Mouse (Mus musculus) frontal cortex, adult 2 months (tissue): ENCODE measurements around the gene Pnn. TPM values are rescaled to one million over a fixed set of nuclear protein-coding genes. Genes with fewer than 3 reads are reported as not detected.
"Not testable (repeated sequence)": the region's sequence is repeated elsewhere in the genome, so short reads cannot be mapped to it uniquely, and the experiment has no call there.

Source experiments
- DNase-seq, 2 experiments: peaks; one replicate each; pipeline ENCODE4 v3.0.0; 2022; ENCODE audit warnings: low spot score in 1 of 2; ENCODE audit errors: extremely low spot score in 1 of 2
- polyA plus RNA-seq: library from polyadenylated mRNA; depleted of rRNA; stranded (reverse); fragments of >200 nt; gene quantifications from 2 replicates; pipeline ENCODE4 v1.2.3, GENCODE M21; 2012; rRNA removed

The Pnn gene
- polyA plus RNA-seq, result 105 and 114 TPM in 2 replicates

DNA sequence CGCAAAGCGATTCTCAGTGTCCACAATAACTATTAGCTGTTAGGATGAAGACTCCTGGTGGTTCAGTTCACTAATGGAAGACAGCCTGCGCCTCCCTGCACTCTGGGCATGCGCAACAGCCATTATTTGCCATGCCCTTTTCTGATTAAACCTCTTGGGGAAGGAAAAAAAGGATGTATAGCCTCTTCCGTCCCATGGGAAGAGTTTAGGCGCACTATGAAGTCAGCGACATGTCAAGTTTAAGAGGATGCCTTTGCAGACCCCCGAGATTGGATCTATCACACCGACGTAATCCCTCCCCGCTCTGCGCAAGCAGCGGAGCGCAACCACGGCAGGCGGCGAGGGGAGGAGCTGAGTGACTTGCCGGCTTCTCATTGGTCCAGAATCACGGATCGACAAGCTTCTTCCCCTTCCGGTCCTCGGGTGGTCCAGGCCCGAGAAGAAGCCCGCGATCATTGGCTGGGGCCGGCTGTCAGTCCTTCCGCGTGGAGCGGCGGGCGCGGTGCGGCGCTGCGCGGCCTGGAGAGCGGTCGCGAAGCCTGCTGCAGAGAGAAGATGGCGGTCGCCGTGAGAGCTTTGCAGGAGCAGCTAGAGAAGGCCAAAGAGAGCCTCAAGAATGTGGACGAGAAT lies at the start of gene Pnn:
Gene Pnn, plus strand, starts transcription at position 437 of the 630 bp plus-strand sequence.
- DNase-seq, result peak; percentile 97 to 98

DNA sequence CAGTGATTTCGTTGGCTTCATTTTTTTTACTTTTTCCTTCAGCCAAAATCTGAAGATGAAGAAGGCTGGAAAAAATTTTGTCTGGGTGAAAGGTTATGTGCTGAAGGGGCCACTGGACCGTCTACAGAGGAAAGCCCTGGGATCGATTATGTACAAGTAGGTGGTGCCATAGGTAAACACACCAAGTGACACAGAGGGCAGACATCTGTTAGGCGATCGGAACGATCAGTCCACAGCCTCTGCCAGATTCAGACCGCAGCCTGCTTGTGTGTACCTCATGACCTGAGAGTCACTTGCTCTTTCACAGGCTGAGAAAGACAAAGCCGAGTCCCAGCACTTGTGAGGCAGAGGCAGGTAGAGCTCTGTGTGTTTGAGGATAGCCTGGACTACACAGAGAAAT lies 48.7 kb upstream of the Pnn start:
- DNase-seq, result no peak

- DNase-seq, result no peak
Measured at GRCm38 (mm10) chr12:59019891-59020290, 46.8 kb upstream of the Pnn start.

DNA sequence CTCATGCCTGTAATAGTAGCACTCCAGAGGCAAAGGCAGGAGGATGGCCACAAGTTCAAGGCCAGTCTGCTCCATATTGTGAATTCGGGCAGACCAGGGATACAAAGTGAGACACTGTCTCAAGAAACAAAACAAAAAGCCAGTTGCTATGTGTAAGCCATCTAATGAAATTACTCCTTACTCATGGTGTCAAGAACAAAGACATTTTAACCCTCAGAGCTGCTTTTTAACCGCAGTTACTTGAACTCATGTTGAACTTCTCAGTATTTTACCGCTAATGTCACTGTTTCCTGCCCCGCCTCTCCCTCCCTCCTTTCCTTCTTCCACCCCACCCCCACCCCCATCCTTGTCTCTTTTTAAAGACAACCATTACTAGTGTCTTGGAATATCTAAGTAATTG lies 45.4 kb upstream of the Pnn start:
- no peak for DNase-seq

DNA sequence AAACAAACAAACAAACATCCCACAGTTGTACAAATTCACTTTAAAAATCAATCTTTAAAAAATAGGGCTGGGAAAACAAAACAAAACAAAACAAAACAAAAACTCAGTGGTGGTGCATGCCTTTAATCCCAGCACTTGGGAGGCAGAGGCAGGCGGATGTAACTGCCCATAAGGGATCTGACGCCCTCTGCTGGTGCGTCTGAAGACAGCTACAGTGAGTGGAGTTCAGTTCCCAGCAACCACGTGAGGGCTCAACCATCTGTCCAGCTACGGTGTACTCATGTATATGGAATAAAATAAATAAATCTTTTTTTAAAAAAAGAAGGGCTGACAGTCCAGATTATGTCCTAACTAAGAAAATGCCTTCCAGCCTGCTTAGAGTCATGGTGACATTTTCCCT lies 34.6 kb upstream of the Pnn start:
- no peak for DNase-seq

DNA sequence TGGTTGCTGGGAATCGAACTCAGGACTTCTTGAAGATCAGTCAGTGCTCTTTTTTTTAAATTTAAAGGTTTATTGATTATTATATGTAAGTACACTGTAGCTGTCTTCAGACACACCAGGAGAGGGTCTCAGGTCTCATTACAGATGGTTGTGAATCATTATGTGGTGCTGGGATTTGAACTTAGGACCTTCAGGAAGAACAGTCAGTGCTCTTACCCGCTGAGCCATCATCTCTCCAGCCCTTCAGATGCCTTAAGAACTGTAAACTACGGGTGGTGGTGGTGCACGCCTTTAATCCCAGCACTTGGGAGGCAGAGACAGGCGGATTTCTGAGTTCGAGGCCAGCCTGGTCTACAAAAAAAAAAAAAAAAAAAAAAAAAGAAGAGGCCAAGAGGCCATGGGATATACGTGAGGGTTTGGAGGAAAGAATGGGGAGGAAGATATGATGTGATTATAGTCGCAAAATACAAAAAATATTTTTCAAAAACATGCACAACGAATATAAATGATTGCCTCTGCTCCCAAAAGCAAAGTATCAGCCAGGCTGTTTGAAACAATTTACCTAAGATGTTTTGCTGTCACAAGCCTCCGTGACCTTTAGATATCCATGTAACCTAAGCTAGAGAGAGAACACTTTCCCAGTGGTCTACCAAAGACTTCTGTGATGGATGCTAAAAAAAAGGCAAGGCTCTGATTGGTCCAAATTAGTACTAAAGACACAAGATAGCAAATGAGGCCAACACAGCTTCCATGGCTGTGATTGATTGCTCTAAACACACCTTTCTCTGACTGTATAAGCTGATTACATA lies 27.3 kb upstream of the Pnn start:
- DNase-seq, result no peak

- no peak for DNase-seq
Measured at GRCm38 (mm10) chr12:59039971-59040844, 26.5 kb upstream of the Pnn start.

- DNase-seq, result no peak
Measured at GRCm38 (mm10) chr12:59040851-59041250, 25.8 kb upstream of the Pnn start.

- DNase-seq, result no peak
Measured at GRCm38 (mm10) chr12:59052470-59052869, 14.2 kb upstream of the Pnn start.

GRCm38 (mm10) chr12:59053166-59053565 lies 13.5 kb upstream of the Pnn start:
- DNase-seq, result no peak

GRCm38 (mm10) chr12:59053976-59054375 lies 12.7 kb upstream of the Pnn start:
- DNase-seq, result no peak

- DNase-seq, result no peak
Measured at GRCm38 (mm10) chr12:59055196-59055850, 11.4 kb upstream of the Pnn start.

GRCm38 (mm10) chr12:59056222-59056621 lies 10.5 kb upstream of the Pnn start:
- no peak for DNase-seq

- DNase-seq, result not testable (repeated sequence)
Measured at GRCm38 (mm10) chr12:59058242-59058641, 8.4 kb upstream of the Pnn start.

- no peak for DNase-seq
Measured at GRCm38 (mm10) chr12:59060322-59060721, 6.4 kb upstream of the Pnn start.

- DNase-seq, result peak; percentile 60 to 79
Measured at GRCm38 (mm10) chr12:59060993-59061595, 5.6 kb upstream of the Pnn start, which contains the start of gene Trappc6b. TSS of gene Trappc6b (minus strand) at chr12:59061472.

GRCm38 (mm10) chr12:59064837-59065236 lies 1.8 kb upstream of the Pnn start:
- no peak for DNase-seq

- DNase-seq, result no peak
Measured at GRCm38 (mm10) chr12:59065776-59066175, 908 bp upstream of the Pnn start.

DNA sequence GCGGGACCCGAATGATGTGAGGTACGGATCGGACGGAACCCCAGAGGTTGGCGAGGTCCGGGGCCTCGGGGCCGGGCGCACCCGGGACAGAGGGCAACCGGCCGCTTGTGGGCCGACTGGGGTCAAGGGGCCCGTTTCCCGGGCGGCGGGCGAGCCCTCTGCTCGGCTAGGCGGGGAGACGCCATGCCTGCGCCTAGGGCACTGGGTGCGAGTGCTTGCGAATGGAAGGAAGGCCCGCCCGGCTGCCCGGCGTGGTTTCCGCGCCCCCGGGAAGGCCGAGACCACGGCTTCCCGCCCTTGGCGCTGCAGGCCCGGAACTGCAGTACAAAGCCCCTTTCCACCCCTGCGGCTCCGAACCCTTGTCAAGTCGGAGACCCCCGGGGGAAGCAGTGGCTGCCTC lies 411 bp downstream of the Pnn start:
- DNase-seq, result no peak

GRCm38 (mm10) chr12:59068791-59069190 lies 2.1 kb downstream of the Pnn start:
- no peak for DNase-seq
